Mouse (Mus musculus) E14TG2a.4 (cell line): ENCODE data around the gene Trpv6.

ENCODE experiments used
- H3K27me3 ChIP-seq: 2 replicates; pipeline ENCODE4 v1.6.1; 2014; ENCODE audit warnings: low read length, control low read depth; ENCODE audit not compliant: insufficient read depth
- H3K36me3 ChIP-seq: 2 replicates; pipeline ENCODE4 v1.6.1; 2014; ENCODE audit warnings: low read length, control low read depth; ENCODE audit not compliant: insufficient read depth
- H3K4me1 ChIP-seq: replicated peaks from 2 replicates; pipeline ENCODE4 v1.6.1; 2014; ENCODE audit warnings: low read depth, low read length, control low read depth
- H3K4me3 ChIP-seq: replicated peaks from 2 replicates; pipeline ENCODE4 v1.5.1; 2014; ENCODE audit warnings: mild to moderate bottlenecking, low read length
- H3K9me3 ChIP-seq: 2 replicates; pipeline ENCODE4 v1.6.1; 2014; ENCODE audit warnings: low read length, control low read depth
- CTCF ChIP-seq: conservative IDR thresholded peaks from 2 replicates; pipeline ENCODE4 v1.5.1; 2014; ENCODE audit warnings: low read length
- NANOG ChIP-seq: IDR thresholded peaks from 2 replicates; pipeline ENCODE4 v1.6.1; 2014; ENCODE audit warnings: borderline replicate concordance, low read length, mixed read lengths
- POU5F1 ChIP-seq: IDR thresholded peaks from 2 replicates; pipeline ENCODE4 v1.6.1; 2014; ENCODE audit warnings: low read length, borderline replicate concordance

Trpv6 gene

GRCm38 (mm10) chr6:41636178-41636577, at the start of gene Trpv6:
TSS of gene Trpv6 (minus strand) at chr6:41636405.
- Histone ChIP-seq H3K36me3 (no peaks in the 10 kb centered on the region), H3K4me1 (no peaks in the 10 kb centered on the region), H3K9me3 (no peaks in the 10 kb centered on the region), H3K27me3 (no peaks in the 10 kb centered on the region), H3K4me3 (no peak within 1 kb of the TSS)
- TF ChIP-seq CTCF (no peak), NANOG (no peak), POU5F1 (no peak)

- no peaks in the 10 kb centered on the region for H3K27me3 ChIP-seq
- no peaks in the 10 kb centered on the region for H3K36me3 ChIP-seq
- no peaks in the 10 kb centered on the region for H3K9me3 ChIP-seq
- peaks cover 11% of the 10 kb centered on the region for H3K4me1 ChIP-seq
- no peak overlapping the region for H3K4me3 ChIP-seq
- TF ChIP-seq CTCF (no peak), POU5F1 (no peak), NANOG (no peak)
Measured at GRCm38 (mm10) chr6:41685596-41685995, 49.4 kb upstream of the Trpv6 start.

- Histone ChIP-seq H3K36me3 (no peaks in the 10 kb centered on the region), H3K27me3 (no peaks in the 10 kb centered on the region), H3K9me3 (no peaks in the 10 kb centered on the region), H3K4me3 (no peak overlapping the region), H3K4me1 (peaks cover 12% of the 10 kb centered on the region)
- TF ChIP-seq POU5F1 (no peak), NANOG (no peak), CTCF (no peak)
Measured at GRCm38 (mm10) chr6:41684911-41685310, 48.7 kb upstream of the Trpv6 start.

- TF ChIP-seq CTCF: no peak
- TF ChIP-seq POU5F1: no peak
- TF ChIP-seq NANOG: no peak
- peaks cover 12% of the 10 kb centered on the region for H3K4me1 ChIP-seq
- H3K4me3 ChIP-seq: no peak within 1 kb of the TSS
- H3K9me3 ChIP-seq: no peaks in the 10 kb centered on the region
- no peaks in the 10 kb centered on the region for H3K27me3 ChIP-seq
- no peaks in the 10 kb centered on the region for H3K36me3 ChIP-seq
Measured at GRCm38 (mm10) chr6:41684131-41684530, 47.9 kb upstream of the Trpv6 start, which contains the start of gene Llcfc1. TSS of gene Llcfc1 (plus strand) at chr6:41684431.

GRCm38 (mm10) chr6:41681656-41682055, 45.5 kb upstream of the Trpv6 start:
- Histone ChIP-seq H3K9me3 (no peaks in the 10 kb centered on the region), H3K36me3 (no peaks in the 10 kb centered on the region), H3K4me3 (no peak overlapping the region), H3K27me3 (no peaks in the 10 kb centered on the region), H3K4me1 (peaks cover 12% of the 10 kb centered on the region)
- no peak for TF ChIP-seq CTCF
- no peak for TF ChIP-seq NANOG
- TF ChIP-seq POU5F1: no peak

GRCm38 (mm10) chr6:41680669-41681068, 44.5 kb upstream of the Trpv6 start, which contains the start of gene Trpv5:
TSS of gene Trpv5 (minus strand) at chr6:41680769.
- H3K4me1 ChIP-seq: peaks cover 12% of the 10 kb centered on the region
- H3K9me3 ChIP-seq: no peaks in the 10 kb centered on the region
- H3K27me3 ChIP-seq: 0 out of 2 replicates have a peak, but pooled peaks cover 2% of the 10 kb centered on the region
- H3K36me3 ChIP-seq: no peaks in the 10 kb centered on the region
- no peak within 1 kb of the TSS for H3K4me3 ChIP-seq
- no peak for TF ChIP-seq POU5F1
- TF ChIP-seq NANOG: no peak

- peaks cover 10% of the 10 kb centered on the region for H3K4me1 ChIP-seq
- no peaks in the 10 kb centered on the region for H3K36me3 ChIP-seq
- H3K4me3 ChIP-seq: no peak overlapping the region
- no peaks in the 10 kb centered on the region for H3K9me3 ChIP-seq
- 0 out of 2 replicates have a peak, but pooled peaks cover 2% of the 10 kb centered on the region for H3K27me3 ChIP-seq
- no peak for TF ChIP-seq NANOG
- TF ChIP-seq CTCF: no peak
- no peak for TF ChIP-seq POU5F1
Measured at GRCm38 (mm10) chr6:41676530-41676929, 40.3 kb upstream of the Trpv6 start.

GRCm38 (mm10) chr6:41662320-41662719, 26.1 kb upstream of the Trpv6 start:
- no peaks in the 10 kb centered on the region for H3K36me3 ChIP-seq

GRCm38 (mm10) chr6:41658487-41658886, 22.3 kb upstream of the Trpv6 start:
- TF ChIP-seq POU5F1 (no peak), NANOG (no peak), CTCF (no peak)
- Histone ChIP-seq H3K4me3 (no peak overlapping the region), H3K36me3 (no peaks in the 10 kb centered on the region), H3K4me1 (no peaks in the 10 kb centered on the region), H3K27me3 (no peaks in the 10 kb centered on the region), H3K9me3 (no peaks in the 10 kb centered on the region)

More at GRCm38 (mm10) chr6:41662320-41662719, 26.1 kb upstream of the Trpv6 start:
- Histone ChIP-seq H3K4me1 (no peaks in the 10 kb centered on the region), H3K9me3 (no peaks in the 10 kb centered on the region), H3K27me3 (no peaks in the 10 kb centered on the region), H3K4me3 (no peak overlapping the region)
- TF ChIP-seq NANOG: no peak
- no peak for TF ChIP-seq POU5F1
- peak; percentile 60 for TF ChIP-seq CTCF

GRCm38 (mm10) chr6:41654648-41655047, 18.4 kb upstream of the Trpv6 start:
- TF ChIP-seq CTCF: no peak
- no peak for TF ChIP-seq NANOG
- TF ChIP-seq POU5F1: no peak
- H3K4me1 ChIP-seq: no peaks in the 10 kb centered on the region
- H3K36me3 ChIP-seq: no peaks in the 10 kb centered on the region
- no peak overlapping the region for H3K4me3 ChIP-seq
- no peaks in the 10 kb centered on the region for H3K27me3 ChIP-seq
- no peaks in the 10 kb centered on the region for H3K9me3 ChIP-seq
